Mouse (Mus musculus) c-Kit-positive CD71-positive TER-119-positive erythroid progenitor cells, embryonic 14.5 days (primary cell): ENCODE results near the gene Jsrp1.
"Not testable (repeated sequence)": the region's sequence is repeated elsewhere in the genome, so short reads cannot be mapped to it uniquely, and the experiment has no call there.

Experiments used
- DNase-seq: peaks from one replicate; pipeline ENCODE4 v3.0.0-alpha.2; 2013; ENCODE audit warnings: low spot score

Gene Jsrp1

GRCm38 (mm10) chr10:80832818-80833217 lies 19.5 kb upstream of the Jsrp1 start:
- no peak for DNase-seq

DNA sequence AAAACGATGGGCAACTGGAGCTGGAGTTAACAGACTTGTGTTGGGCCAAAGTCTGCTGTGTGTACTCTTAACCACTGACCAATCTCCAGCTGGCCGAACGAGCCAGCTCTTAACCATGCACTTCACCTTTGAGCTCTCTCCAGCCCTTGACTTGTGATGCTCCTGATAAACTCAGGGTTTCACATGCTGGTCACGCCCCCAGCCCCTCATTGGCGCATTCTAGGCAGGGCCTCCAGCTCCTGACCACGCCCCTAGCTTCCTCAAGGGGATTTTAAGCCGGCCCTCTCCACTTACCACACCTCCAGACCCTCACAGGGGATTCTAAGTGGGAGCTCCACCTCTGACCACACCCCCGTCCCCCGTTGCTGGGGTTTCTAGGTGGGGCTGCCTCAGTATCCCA lies 17.8 kb upstream of the Jsrp1 start:
- DNase-seq, result peak; percentile 78

DNA sequence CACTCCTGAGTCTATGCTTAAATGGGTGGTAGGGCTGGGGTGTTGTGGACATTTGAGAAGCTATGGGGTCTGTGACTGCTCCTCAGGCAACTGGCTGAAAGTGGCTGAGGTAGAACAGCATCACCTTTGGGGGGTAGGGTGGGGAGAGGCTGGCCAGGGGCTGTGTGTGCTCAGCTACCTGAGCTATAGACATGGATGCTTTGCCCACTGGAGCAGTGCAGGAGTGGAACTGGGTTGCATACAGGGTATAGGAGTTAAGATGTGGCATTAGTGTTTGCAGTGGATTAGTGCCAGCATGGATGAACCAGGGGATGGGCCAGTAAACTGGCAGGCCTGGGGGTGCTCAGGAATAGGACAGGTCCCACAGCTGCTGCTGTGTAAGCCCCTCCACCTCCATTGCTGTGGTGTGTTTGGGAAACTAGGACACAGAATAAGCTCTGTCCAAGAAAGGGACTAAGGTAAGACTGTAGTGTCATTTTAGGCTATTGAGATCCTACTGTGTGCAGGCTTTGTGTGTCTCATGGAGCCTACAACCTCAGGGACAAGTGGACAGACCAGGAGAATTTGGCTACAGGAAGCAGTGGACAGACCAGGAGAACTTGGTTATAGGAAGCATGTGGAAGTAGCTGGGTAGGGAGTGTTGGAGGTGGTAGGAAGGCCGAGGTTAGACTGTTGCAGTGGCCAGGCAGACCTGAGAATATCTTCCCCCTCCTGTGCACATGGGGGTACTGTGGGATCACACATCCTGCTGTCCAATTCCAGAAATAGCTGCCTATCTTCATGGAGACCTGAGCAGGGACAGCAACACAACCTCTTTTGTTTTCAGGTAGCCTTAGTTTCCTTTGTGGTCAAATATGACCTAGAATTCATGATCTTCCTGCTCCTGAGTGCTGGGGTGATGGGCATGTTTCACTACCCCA lies 16.3 kb upstream of the Jsrp1 start:
- no peak for DNase-seq

DNA sequence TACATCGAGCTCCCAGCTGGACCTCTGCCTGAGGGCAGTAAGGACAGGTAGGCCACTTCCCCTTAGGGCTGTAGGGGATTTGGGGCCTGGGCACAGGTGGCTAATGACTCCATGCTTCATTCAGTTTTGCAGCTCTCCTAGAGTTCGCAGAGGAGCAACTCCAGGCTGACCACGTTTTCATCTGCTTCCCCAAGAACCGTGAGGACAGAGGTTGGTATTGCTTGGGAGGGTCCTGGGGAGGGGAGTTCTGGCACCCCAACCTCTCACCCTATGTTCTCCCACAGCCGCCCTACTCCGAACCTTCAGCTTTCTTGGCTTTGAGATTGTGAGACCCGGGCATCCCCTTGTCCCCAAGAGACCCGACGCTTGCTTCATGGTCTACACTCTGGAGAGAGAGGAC lies 15.3 kb upstream of the Jsrp1 start:
- DNase-seq, result not testable (repeated sequence)

DNA sequence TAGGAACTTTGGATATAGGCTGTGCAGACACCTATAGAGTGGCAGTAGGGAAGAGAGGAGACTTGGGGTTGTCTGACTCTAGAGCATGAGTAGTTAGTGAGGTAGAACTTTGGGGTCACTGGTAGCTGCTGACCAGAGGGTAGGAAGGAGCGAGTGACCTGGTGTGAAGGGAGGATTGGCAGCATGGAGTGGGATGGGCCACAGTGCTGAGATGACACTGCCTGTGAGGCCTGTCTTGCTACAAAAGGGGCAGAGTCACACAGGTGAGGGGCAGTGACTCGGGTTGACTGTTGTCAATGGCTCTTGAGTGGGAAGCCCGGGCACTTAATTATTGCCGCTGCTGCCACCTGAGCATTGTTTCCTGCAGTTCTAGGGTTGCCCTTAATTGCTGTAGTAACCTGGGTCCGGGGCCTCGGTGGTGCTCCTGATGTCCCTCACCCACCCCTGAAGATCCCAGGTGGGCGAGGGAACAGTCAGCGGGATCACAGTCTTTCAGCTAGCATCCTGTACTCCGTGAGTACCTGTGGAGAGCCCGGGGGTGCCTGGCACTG lies 14.6 kb upstream of the Jsrp1 start:
- DNase-seq, result no peak

GRCm38 (mm10) chr10:80827063-80827869 lies 14.0 kb upstream of the Jsrp1 start:
- no peak for DNase-seq

DNA sequence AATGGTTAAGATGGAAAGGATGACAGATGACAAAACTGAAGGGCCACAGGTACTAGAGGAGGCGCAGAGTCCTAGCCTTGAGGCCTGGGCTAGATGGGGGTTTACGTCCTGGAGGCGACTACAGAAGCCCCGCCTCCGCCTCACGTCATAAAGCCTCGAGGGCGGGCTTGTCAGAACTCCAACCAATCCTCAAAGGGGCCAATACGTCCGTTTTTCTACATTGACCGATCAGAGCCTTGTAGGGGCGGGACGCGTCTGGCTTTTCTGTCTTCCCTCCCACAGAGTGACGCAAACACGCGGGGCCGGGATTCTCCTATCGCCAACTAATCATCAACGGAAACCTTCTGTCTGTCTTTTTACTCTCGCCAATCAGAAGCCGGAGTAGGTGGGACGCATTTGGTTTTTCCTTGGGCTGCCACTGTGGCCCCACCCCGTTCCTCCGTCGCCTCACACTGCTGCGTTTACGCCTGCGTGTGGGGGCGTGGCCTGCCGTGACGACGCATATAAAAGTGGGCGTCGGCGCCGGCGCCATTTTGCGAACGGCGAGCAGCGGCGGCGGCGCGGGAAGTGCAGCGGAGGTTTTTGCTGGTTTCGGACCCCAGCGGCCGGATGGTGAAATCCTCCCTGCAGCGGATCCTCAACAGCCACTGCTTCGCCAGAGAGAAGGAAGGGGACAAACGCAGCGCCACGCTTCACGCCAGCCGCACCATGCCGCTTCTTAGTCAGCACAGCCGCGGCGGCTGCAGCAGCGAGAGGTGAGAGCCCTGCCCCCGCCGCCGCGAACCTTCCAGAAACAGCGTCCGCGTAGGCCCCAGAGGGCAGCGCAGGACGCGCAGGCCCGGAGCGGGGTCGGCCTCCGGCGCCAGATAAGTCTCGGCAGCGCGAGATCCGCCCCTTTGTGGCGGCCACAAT lies 13.1 kb upstream of the Jsrp1 start, which contains the start of gene Oaz1:
Gene Oaz1, plus strand, starts transcription at position 506 of the 912 bp plus-strand sequence.
- peak; percentile 100 for DNase-seq

DNA sequence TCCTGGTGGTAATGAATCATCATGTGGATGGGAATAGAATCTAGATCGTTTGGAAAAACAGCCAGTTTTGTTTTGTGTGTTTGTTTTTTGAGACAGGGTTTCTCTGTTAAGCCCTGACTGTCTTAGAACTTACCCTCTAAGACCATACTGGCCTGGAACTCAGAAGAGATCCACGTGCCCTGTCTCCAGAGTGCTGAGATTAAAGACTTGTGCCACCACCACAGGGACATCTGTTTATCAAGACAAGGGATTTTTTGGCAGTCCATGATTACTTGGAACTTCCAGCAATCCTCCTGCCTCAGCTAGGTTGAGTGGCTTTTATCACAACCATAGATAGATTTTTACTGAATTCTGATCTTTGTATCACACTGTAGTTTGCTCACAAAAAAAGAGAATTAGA lies 11.5 kb upstream of the Jsrp1 start:
- no peak for DNase-seq

DNA sequence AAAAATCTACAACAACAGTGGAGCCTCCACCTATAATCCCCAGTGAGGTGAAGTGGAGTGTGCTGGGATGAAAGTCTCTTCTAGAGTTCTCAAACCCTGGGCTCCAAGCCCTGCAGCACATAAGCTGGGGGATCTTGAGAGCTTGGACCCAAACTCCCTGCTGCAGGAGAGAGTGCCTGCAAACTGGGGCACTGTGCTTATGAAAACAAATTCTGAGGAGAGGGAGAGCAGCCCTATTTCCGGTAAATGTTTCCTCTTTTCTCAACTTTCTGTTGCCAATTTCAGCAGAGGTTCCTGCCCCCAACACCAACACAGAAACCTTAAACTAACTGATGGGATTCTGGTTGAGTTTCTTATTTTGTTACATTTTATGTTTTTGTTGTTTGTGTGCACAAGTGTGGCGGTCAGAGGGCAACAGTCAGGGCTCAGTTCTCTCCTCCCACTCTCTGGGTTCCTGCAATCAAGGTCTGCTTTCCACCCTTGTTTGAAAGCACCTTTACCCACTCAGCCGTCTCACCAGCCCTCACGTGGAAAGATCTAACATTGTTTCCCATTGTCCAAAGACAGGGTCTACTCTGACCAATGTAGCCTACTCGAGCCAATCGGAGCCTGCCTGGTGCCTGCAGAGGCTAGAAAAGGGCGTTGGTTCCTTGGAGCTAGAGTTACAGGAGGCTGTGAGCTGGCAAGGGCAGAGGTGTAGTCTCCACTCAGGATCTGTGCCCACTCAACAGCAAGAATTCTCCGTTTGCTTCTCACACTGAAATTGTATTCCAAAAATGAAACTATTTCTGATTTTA lies 10.7 kb upstream of the Jsrp1 start:
- no peak for DNase-seq

DNA sequence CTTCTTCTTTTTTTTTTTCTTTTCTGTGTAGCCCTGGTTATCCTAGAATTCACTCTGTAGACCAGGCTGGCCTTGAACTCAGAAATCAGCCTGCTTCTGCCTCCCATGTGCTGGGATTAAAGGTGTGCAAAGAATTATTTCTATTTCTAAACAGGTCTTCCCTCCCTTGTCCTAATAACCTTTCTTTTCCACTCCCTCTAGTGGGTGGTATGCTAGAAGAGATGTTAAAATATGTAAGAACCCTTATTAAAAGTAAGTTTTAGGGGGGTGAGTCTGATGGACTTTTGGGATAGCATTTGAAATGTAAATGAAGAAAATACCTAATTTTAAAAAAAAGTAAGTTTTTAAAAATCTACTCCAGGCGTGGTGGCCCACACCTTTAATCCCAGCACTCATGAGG lies 10.0 kb upstream of the Jsrp1 start:
- no peak for DNase-seq

GRCm38 (mm10) chr10:80822528-80822927 lies 9.2 kb upstream of the Jsrp1 start:
- DNase-seq, result no peak

DNA sequence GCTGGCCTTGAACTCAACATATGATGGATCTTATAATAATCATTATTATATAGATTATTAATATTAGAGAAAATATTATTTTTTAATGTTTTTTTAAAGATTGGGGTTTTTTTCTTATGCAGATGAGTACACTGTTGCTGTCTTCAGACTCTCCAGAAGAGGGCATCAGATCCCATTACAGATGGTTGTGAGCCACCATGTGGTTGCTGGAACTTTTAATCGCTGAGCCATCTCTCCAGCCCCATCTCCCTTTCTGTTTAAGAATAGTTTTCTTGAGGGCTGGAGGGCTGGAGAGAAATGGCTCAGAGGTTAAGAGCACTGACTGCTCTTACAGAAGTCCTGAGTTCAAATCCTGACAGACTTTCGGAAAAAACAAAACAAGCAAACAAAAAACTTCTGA lies 8.7 kb upstream of the Jsrp1 start:
- DNase-seq, result no peak

GRCm38 (mm10) chr10:80819406-80819805 lies 6.1 kb upstream of the Jsrp1 start:
- no peak for DNase-seq

DNA sequence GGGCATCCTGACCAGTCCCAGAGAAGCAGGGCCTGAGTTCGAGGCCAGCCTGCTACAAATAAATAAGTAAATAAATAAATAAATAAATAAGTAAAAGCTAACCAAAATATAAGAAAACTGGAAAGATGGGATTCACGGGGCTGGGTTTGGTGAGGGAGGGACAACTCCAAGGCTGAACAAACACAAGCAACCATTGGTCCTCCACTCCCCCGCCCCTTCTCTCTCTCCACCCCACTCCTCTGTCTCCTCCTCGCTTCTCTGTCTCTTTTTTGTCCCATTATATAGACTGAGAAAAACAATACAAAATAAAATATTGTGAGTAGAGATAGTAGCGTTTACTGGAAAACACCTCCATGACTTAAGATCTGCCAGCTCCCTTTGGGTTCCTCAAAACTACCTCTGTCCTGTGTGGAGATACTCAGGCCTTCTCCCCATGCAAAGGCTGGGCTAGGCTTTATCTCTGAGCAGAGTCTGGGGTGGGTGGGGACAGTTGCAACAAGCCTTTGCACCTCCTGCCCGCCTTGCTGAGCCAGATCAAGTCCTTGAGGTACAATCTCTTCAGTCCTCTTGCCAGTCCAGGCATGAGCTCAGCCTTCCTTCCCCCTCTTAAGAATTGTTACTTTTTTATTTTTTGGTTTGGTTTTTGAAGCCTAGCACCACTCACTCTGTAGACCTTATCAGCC lies 5.4 kb upstream of the Jsrp1 start:
- DNase-seq, result peak; percentile 84

- not testable (repeated sequence) for DNase-seq
Observed at GRCm38 (mm10) chr10:80817955-80818354, 4.7 kb upstream of the Jsrp1 start.

GRCm38 (mm10) chr10:80817164-80817563 lies 3.9 kb upstream of the Jsrp1 start:
- no peak for DNase-seq

GRCm38 (mm10) chr10:80816303-80816702 lies 3.0 kb upstream of the Jsrp1 start:
- DNase-seq, result not testable (repeated sequence)

GRCm38 (mm10) chr10:80814800-80815199 lies 1.5 kb upstream of the Jsrp1 start:
- DNase-seq, result no peak

GRCm38 (mm10) chr10:80812391-80813041 lies 782 bp downstream of the Jsrp1 start:
- DNase-seq, result no peak

DNA sequence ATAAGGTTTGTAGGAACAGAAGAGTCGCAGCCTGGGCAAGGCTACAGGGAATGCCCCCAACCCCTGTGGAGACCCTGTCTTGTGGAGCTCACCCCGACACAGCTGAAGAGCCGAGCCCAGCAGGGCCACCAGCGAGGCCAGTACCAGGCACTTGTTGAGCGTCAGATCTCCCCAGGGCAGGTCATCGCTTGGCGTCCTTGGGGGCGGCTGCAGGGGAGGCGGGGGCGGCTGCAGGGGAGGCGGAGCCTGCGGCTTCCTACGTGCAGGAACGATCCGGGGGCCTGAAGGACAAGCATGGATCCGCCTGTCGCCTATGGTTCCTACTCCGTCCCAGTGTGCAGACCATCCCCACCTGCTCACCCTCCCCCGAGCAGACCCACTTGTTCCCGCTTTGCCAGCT lies 3.2 kb downstream of the Jsrp1 start:
- no peak for DNase-seq
